Mouse (Mus musculus) lung, postnatal 14 days (tissue): ENCODE data around the gene Ap3b1.

Source experiments
- DNase-seq: peaks from one replicate; pipeline ENCODE4 v3.0.0; 2021

The Ap3b1 gene

DNA sequence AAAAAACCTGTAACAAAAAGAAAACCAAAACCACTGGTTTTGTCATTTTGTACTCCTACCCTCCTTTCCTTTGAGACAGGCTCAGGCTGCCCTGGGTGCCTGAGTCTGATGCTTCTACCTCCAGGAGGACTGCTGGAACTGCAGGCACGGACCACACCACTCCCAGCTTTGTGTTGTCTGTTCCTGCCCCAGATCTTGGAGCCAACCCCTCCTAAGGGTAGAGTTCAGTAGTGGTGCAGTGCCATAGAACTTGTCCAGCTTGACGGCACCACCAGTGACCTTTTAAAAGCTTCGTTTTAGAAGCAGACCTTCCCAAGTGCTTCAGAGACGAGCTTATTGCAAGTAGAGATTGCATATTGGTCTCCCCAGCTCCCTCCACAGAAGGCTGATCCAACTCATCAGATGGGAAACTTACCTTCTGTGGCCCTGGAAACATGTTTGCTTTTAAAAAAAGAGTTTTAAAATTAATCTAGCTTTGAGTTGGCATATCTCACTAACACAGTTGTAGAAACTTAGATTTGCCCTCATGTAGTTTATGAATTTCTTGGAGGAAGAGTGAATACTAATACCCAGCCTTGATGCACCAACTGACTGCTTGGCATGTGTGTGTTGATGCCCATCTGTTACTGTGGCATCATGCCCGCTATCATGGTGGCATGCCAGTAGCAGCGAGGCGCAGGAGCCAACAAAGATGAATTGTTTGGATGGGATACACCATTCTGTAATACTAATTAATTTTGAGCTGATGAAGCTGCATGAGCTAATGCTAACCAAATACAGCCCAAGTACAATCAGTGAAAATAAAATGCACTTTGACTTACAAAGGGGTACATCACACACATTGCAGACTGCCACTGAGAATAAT, 17.0 kb downstream of the Ap3b1 start:
- DNase-seq: no peak

DNA sequence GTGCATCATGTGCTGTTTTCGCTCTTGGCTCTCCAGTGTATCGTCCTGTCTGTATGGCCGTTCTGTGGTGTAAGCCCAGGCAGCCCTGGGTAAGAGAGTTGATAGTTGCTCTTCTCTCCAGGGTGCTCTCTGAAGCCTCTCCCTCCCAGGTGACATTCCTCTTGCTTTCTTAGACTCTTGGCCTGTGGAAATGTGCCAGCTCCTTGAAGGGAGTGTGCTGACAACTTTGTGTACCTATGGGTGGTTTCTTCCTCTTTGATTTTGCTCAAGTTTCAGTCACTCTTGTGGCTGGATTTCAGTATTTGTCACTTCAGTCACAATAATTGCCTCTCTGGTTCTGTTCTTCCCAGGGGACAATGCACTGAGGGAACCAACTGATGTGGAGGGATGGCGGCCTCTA, 20.2 kb downstream of the Ap3b1 start:
- peak; percentile 50 for DNase-seq

DNA sequence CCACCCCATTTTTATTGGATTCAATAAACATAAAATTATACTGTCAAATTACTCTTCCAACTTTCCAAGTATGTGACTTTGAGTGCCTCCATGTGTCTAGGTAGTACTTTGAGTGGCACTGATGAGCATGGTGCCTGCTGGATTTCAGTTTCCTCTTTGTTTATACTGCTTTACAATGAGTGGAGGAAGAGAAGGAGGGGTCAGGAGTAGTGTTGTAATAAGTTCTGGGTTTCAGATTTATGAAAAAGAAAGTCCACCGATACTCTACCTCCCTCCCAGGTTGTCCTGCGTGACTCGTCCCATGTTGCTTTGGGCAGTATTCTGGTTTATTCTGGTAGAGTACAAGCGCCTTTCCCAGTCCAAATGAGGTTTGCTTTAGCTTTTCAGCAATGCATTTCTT, 22.7 kb downstream of the Ap3b1 start:
- no peak for DNase-seq

DNA sequence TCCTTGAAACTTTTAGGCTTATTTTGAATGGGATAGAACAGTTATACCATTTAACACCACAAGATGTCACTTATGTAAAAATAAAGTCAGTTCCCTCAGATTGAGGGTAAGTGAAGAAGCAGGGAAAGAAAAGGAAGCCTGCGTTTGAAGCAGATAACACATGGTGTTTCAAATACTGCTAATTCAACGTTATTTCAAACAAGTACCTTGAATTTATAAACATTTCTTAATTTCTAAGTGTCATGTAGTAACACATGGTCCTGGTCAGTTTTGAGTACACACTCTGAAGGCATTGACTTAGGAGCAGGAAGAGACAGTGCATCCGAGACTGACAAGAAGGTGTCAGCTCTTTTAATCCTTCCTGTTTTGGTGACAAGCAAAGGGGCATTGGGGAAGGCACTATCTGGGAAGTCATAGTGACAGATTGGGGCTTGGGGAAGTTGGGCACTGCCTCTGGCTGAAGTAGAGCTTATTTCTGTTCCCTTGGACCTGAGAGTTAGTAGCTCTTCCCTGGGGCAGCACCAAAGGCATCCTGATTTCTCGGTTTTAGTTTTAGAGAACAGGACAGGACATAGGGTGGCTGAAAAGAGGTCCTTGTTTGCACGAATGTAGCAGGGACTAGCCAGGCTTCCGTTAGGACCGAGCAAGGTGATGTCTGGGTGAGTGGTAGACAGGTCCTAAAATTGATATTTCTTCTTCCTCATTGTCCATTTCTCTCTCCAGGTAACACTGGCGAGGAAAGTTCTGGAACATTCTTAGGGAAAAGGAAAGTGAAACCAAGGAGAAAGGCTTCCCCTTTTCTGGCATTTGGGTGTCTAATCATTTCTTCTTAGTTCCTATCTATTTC, 23.3 kb downstream of the Ap3b1 start:
- DNase-seq: no peak

DNA sequence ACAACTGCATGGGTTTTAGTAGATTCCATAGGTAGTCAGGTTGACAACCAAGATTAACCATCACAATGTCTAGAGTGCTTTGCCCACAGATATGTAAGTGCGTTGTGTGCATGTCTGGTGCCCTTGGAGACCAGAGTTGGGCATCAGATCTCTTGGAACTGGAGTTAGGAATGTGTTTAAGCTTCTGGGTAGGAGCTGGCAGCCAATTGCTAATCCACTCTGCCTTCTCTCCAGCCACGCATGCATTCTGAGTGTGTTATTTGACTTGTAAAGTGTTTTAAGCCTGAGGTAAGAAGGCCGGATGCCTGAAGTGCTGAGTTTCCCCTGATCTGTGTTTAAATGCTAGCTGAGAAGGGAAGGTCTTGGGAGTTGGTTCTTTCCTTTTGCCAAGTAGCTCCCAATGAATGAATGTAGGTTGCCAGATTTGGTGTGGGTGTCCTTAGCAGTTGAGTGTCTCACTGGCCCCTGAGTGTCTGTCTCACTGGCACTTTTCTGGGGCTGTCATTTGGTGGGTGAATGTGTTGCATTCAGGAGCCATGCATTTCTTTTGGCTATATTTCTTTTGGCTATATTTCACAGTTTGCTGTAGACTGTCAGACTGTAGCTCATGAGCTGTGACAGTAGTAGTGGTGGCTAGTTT, 26.3 kb downstream of the Ap3b1 start:
- DNase-seq: peak; percentile 17

DNA sequence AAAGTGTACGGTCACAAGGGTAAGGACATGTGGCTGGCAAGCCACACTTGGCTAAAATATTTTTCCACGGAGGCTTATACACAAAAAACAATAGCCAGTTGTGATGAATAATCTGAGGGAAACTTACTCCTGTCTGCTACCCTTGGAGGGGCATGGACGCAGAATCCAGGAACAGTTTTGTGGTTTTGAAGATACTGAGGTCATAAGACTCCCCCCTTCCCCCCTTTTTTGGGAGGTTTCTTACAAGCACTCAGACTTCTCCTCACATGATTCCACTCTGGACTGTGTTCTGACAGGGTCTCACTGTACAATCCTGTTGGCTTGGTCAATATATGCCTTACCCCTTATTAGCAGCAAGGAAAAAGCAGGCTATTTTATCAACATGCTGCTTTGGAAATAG, 29.8 kb downstream of the Ap3b1 start:
- no peak for DNase-seq

DNA sequence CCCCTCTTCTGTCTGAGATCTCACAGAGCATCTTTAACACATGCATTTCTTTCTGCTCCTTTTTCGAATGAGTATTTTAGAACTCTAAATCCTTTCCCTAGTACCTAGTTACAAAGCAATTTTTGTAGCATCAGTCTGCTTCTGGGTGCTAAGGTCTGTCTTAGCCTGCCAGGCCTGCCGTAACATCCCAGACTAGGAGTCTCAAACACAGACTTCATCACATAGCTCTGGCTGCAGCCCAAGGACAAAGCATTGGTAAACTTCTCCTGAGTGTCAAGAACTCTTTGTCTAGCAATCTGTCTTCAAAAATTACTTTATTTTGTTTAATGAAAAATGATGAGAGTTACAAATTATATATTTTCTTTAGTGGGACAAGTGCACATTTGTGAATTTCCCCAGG, 30.8 kb downstream of the Ap3b1 start:
- peak; percentile 35 for DNase-seq

DNA sequence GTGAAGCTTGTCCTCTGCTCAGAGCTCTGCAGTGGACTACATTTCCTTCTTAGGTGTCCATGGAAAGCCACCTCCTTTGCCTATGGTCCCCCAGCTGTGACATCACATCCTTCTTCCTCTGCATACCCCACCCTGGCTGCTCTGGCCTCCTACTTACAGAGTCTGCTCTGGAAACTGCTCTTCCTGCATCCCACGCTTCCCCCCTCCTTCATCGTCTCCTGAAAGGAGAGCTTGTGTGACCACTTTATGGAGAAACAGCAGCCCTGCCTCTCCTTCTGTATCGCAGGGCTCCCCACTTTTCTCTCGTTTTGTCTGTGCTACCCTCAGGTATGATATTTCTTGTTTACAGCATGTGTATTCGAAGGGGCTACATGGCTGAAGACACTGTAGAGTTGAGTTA, 33.5 kb downstream of the Ap3b1 start:
- DNase-seq: no peak

DNA sequence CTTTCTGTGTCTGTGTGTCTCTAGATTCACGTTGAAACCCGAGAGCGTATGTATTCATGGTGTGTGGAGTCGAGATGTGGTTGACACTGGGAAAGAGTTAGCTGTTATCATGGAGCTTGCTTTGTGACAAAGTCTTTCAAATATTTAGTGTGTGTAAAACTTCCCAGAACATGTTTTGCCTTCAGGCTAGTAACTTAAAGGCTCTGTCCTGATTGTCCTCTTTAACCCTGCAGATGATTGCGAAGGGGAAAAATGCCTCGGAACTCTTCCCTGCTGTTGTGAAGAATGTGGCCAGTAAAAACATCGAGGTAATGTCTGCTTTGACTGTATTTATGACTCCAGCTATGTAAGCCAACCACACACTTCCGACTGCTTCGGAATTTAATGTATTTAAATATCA, 35.7 kb downstream of the Ap3b1 start:
- DNase-seq: no peak

DNA sequence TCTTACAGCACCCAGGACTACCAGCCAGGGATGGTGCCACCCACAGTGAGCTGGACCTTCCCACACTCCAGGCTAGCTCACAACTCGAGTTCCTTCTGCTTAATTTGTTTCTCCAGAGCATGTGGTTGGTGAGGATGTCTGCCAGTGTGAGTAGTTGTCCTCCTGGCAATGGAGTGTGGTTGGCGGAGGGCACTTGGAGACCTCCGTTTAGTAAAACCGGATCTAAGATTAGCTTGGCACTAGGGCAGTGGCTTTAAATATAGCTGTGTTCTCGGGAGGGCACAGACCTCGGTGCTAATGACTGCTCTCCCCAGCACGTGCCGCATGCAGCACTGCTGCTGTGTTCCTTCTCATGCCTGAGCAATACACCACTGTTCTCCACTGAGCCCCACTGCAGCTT, 37.0 kb downstream of the Ap3b1 start:
- DNase-seq: no peak

DNA sequence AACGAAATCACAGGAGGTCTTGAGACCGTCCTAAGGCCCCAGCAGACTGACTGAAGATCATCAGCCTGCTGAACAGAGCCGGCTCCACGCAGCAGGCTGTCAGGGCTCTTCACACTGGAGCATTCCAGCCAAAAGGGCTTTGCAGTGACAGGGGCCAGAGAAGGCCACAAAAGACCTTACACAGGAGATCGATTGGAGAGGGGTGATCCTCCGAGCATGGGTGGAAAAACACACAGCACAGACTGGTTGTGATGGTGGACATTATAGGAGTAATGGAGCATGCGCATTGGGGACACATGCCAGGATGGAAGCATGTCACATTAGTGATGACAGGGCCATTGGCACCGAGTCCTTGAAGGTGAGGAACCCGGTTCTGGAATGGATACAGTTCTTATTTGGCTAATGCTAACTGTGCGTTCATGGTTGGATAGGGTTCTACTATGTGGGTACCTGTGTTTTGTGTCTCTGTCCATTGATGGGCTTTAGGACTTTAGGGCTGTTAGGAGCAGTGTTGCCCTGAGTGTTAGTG, 37.7 kb downstream of the Ap3b1 start:
- no peak for DNase-seq

DNA sequence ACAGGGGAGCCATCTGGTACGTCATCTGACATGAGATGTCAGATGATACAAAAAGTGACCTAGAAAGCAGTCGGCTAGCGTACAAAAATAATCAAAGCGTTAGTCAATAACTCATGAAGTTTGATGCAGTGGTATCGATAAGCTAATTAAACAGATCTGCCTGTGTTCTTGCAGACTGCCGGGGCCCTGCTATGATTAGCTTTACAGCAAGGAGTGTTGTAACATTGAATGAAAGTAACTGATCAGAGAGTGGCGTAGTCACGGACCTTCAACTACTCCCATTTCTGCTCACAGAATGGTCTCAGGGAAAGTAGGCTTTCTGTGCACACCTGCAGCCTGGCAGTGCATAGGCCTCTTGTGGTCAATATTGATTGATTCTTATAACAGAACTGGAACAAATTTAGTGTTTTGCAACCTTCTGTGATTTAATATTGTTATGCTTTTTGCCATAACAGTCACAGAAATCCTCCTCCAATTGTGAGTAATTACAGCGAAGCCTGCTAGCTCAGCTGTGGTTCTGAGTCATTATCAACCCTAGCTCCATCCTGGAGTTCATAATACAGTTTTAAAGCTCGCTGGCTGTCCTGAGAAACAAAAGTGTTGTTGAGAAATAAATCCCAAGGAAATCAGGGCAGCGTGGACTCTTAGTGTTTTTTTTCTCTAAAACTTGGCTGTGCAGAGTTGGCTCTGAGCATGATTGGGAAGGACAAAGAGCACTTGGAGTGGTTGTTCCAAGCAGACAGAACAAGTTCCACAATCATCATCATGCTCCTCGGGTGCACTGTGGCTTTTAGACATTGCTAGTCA, 40.0 kb downstream of the Ap3b1 start:
- DNase-seq: no peak

DNA sequence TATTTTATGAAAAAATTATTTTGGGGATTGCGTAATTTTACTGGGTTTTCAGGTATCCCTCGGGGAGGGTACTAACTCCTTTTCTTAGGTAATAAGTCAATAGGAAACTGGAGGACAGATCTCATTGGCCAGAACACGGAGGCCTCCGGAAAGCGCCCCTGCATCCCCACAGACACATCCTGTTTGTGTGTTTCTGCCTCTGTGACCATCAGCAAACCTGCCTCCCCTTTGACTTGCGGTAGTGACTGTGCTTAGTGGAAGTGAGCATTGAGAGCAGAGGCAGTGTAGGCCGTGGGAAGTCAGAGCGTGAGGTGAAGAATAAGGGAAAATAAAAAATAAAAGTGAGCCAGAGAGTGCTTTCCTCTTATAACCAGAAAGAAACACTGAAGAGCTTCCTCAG, 41.7 kb downstream of the Ap3b1 start:
- DNase-seq: no peak

DNA sequence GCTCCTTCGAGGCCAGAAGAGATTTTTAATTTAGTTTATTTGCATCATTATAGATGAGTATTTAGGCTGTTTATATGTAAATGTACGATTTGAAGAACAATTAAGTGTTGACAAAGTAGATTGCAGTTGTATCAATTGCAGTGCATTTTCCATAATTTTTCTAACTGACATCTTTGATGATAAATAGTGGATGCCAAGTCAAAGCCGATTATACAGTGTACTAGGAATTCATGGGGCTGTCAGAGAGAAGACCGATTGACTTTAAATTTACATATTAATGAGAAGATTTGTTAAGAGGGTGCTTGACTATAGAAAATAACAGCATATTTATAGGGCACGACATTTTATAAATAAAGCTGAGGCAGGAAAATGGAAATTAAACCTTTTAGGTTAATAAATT, 64.8 kb downstream of the Ap3b1 start:
- no peak for DNase-seq

DNA sequence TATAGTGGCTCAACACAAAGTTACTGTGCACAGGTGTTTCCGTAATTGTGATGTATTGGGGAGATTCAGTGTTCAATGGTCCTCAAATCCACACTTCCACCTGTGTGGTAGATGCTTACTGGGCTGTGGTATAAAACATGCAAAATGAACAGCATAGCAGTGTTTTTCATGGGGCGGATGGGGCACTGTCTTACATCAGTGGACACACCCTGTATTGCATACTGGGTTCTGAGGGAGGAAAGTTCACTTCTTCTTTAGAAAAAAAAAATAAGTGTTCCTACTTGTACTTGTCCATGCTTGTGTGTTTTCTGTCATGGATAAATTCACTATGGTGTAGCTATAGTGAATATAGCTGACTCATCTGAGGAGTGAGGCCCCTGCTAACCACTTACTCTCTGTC, 70.8 kb downstream of the Ap3b1 start:
- DNase-seq: no peak

DNA sequence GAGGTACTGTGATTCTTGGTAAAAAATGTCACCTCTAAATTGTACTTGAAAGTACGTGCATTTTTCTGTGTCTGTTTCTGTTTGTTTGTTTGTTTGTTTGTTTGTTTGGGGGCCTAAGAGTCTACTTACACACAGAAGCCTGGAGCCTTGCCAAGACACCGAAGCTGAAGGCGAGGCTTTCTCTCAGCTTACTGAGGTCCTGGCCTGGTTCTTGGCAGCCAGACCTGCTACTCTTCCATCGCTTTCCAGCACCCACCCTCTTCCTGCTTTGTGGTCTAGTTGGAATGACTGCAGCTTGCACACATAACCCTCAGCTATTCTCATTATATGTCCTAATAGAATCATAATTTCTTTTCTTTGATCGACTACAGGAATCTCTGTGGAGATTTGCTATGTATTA, 80.6 kb downstream of the Ap3b1 start:
- DNase-seq: peak; percentile 44

DNA sequence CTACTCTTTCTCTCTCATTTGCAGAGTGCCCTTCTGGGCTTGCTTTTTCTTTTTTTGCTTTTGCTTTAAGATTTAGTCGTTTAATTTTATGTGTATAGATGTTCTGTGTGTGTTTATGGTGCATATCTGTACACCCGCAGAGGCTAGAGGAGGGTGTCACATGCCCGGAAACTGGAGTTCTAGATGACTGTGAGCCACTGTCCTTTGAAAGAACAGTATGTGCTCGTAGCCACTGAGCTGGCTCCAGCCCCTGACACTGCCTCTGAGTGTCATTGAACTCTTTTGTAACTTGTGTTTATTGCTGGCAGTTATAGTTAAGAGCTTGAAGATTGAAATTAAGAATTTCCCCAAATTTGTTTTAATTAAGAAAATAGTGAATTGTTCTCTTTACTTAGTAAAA, 82.4 kb downstream of the Ap3b1 start:
- DNase-seq: peak; percentile 39

DNA sequence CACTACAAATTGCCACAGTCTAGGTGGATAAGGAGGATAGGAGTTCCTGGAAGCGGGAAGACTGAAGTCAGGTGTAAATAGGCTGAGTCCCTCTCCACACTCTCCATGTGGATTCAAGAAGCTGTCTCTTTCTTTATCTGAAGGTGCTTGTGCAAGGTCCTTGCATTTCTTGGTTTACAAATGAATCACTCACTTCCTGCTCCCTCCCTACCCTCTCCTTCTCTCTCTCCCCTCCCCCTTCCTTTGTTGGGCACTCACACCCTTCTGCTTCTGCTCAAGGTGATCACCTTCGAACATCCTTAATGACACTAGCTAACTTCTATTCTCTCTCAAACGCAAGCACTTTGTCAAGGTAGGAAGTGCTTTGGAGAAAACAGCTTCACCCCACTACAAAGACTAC, 84.7 kb downstream of the Ap3b1 start:
- no peak for DNase-seq

DNA sequence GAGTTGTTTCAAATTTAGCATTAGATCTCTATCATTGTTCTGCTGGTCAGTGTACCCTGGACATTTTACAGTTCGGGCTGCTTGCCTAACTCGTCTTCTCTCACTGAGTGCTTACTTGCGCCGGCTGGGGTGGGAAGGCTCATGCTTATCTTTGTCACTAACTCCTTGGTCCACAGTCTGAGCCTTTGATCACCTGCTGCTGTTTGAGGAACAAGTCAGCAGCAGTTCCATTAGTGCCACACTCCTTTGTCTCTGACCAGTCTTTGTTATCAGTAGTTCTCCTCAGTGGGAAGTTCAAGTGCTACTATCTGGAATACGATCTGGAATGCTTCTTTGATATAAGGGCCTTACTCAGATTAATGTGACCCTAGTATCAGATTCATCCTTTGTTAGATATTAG, 86.3 kb downstream of the Ap3b1 start:
- no peak for DNase-seq

DNA sequence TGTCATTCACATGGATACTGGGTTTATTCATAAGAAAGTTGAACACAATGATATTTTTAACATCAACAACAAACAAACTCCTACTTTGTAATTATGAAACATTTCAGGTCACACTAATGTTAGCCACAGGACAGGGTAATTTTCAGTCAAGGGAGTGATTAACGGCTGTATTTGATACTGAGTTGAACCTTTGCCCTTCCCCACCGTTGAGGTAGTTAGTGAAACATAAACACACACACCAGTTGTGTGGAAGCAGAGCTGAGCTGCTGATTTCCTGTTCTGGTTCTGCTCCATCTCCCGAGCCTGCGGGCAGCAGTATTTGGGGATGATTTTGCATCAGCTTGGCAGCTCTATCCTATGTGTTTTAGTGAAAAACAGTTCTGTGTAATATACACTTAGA, 88.2 kb downstream of the Ap3b1 start:
- no peak for DNase-seq

DNA sequence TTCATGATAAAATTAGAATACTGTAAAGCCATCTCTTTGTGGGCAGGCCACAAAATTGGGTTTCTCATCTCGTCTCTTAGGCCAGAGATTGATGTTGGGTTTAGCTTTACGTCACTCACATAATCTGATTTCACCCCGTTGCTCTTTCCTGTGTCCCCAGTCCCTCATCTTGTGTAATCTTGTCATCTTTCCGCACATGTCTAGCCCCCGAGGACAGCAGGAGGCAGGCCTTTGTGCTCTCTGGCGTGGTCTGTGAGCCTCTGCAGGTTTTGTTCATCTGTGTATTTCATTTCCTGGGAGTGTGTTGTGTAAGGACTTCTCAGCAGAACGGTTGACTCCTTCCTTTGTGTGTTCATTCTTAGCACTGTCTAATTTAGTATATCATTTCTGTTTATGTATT, 90.8 kb downstream of the Ap3b1 start:
- no peak for DNase-seq

DNA sequence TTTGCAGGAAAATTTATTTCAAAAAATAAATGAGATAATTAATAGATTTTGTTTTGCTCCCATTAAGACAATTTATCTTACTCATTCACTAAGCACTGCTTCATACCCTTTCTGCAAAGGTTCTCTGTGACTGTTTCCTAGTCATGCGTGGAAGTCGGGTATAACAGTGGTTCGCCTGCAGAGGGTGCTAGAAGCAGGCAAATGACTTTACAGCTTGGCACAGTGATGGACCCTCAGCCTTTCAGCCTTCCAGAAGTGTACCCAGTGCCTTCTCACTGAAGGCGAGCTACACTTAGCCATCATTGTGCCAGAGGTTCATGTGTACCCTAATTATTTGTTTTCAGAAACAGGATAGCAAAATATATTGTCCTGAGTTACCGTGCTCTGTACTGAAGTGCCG, 92.5 kb downstream of the Ap3b1 start:
- DNase-seq: peak; percentile 53

DNA sequence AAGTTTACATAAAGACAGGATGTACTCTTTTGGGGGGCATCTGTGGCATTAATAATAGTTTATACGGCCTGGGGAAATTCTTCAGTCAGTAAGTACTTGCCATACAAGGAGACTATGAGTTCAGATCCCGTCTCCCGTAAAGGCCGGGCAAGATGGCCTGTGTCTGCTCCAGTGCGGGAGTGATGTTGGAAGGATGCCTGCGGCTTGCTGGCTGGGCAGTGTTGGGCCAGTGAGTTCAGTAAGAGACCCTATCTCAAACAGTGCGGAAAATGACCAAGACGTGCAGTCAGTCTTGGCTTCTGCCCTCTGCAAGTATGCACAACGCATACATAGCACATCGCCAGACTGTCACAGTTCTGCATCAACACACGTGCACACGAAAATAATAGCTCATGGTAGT, 95.4 kb downstream of the Ap3b1 start:
- DNase-seq: no peak
